Mouse (Mus musculus) G1E (cell line): Measurements from ENCODE around the gene Cmip. TPM values are rescaled to one million over a fixed set of nuclear protein-coding genes. Genes with fewer than 3 reads are reported as not detected.

Source experiments
- ATAC-seq: 2 replicates; pipeline ENCODE4 v1.8.0; 2016; ENCODE audit warnings: mild to moderate bottlenecking; ENCODE audit not compliant: insufficient number of reproducible peaks, poor library complexity, low FRiP score, severe bottlenecking; ENCODE audit errors: extremely low read depth
- DNase-seq: peaks from one replicate; pipeline ENCODE4 v3.0.0; 2012; ENCODE audit warnings: low spot score
- H3K27me3 ChIP-seq: 2 replicates; pipeline ENCODE4 v1.6.1; 2012; ENCODE audit warnings: mild to moderate bottlenecking, low read length, inconsistent platforms; ENCODE audit not compliant: insufficient read depth
- H3K36me3 ChIP-seq: replicated peaks from 2 replicates; pipeline ENCODE3; 2012; ENCODE audit warnings: mild to moderate bottlenecking, inconsistent platforms
- H3K4me1 ChIP-seq: 2 replicates; pipeline ENCODE4 v1.6.1; 2012; ENCODE audit warnings: low read depth, low read length, inconsistent platforms, mixed read lengths; ENCODE audit not compliant: insufficient read depth
- H3K4me3 ChIP-seq: 2 replicates; pipeline ENCODE4 v1.5.1; 2012; ENCODE audit warnings: low read depth, mild to moderate bottlenecking, inconsistent platforms, low read length, moderate library complexity, mixed read lengths
- H3K9me3 ChIP-seq: replicated peaks from 2 replicates; pipeline ENCODE4 v1.6.1; 2012; ENCODE audit warnings: inconsistent platforms
- CTCF ChIP-seq: IDR thresholded peaks from 2 replicates; pipeline ENCODE4 v1.5.1; 2012; ENCODE audit warnings: low read depth, low read length, inconsistent platforms, mixed read lengths
- GATA1 ChIP-seq: IDR thresholded peaks from 2 replicates; pipeline ENCODE4 v1.6.1; 2012; ENCODE audit warnings: borderline replicate concordance, low read length, inconsistent platforms, mixed read lengths
- GATA2 ChIP-seq: IDR thresholded peaks from 2 replicates; pipeline ENCODE4 v1.6.1; 2012; ENCODE audit warnings: low read depth, low read length, inconsistent platforms, borderline replicate concordance
- POLR2AphosphoS5 ChIP-seq: IDR thresholded peaks from 2 replicates; pipeline ENCODE4 v1.6.1; 2012; ENCODE audit warnings: low read depth, low read length, inconsistent platforms; ENCODE audit not compliant: insufficient replicate concordance
- TAL1 ChIP-seq: conservative IDR thresholded peaks from 2 replicates; pipeline ENCODE4 v1.6.1; 2012; ENCODE audit warnings: low read depth, low read length, inconsistent platforms, mixed read lengths
- polyA plus RNA-seq: library from polyadenylated mRNA; stranded (reverse); fragments of >175 nt; gene quantifications from 2 replicates; pipeline ENCODE4 v1.2.3, GENCODE M21; 2012
- total RNA-seq, 2 experiments: library from RNA; stranded (forward) in 1 of 2; stranded (reverse) in 1 of 2; fragments of 200-1000 nt in 1 of 2; fragments of >200 nt in 1 of 2; fragmentation: Nextera tagmentation in 1 of 2; gene quantifications; 2 replicates each; pipeline ENCODE4 v1.2.3; 2014 to 2017

Gene Cmip
- total and polyA plus RNA-seq, 3 experiments, result 5.8 to 88.8 (median 65.3) TPM

- ATAC-seq, result no peak
- TF ChIP-seq GATA2 (no peak), GATA1 (no peak), CTCF (no peak), POLR2AphosphoS5 (no peak), TAL1 (no peak)
- Histone ChIP-seq H3K36me3 (peaks cover 67% of the 10 kb centered on the region), H3K9me3 (no peaks in the 10 kb centered on the region), H3K4me1 (peaks cover 57% of the 10 kb centered on the region), H3K4me3 (no peak overlapping the region), H3K27me3 (no peaks in the 10 kb centered on the region)
- DNase-seq, result no peak
Observed at GRCm38 (mm10) chr8:117265079-117265478, 8.2 kb downstream of the Cmip start.

DNA sequence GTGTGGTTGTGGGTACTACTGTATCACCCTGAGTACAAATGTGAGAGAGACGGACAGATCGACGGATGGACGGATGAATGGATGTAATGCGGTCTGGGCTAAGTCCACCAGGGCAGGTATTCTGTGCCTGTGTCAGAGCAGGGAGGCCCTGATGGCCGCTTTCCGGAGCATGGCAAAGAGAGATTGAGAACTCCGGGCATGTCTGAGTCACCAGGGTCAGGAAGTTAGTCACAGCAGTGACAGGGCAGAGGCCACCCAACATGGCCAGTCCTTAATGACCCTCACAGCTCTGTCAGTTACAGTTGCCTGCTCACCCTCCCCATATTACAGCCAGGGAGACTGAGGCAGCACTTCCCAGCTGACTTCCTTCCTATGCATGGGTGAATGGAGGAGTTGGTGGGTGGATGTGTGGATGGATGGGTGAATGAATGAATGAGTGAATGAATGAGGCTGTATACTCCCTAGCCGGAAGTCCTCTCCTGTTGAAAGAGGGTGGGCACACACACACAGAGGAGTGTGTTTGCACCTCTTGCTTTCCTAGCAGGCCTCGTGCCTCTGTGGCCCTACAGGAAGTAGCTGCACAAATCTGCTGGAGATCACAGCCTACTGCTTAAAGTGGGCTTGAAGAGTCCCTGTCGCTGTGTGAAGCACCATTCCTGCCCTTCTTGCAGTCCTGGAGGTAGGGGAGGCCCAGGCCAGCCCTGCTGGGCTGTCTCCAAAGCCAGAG lies 10.7 kb downstream of the Cmip start:
- DNase-seq (no peak), ATAC-seq (no peak)
- H3K9me3 ChIP-seq, result no peaks in the 10 kb centered on the region
- TF ChIP-seq TAL1, result no peak
- TF ChIP-seq GATA1, result no peak
- no peak for TF ChIP-seq CTCF
- TF ChIP-seq GATA2, result no peak
- TF ChIP-seq POLR2AphosphoS5, result no peak
- peaks cover 70% of the 10 kb centered on the region for H3K36me3 ChIP-seq
- no peaks in the 10 kb centered on the region for H3K27me3 ChIP-seq
- H3K4me1 ChIP-seq, result peaks cover 49% of the 10 kb centered on the region
- no peak overlapping the region; the same call in 1 of the 2 replicates for H3K4me3 ChIP-seq

- H3K36me3 ChIP-seq, result peaks cover 87% of the 10 kb centered on the region
- no peak for TF ChIP-seq GATA1
- no peak for TF ChIP-seq CTCF
- TF ChIP-seq POLR2AphosphoS5, result no peak
- no peak for TF ChIP-seq TAL1
- TF ChIP-seq GATA2, result no peak
- no peaks in the 10 kb centered on the region for H3K27me3 ChIP-seq
- no peak for DNase-seq
- H3K9me3 ChIP-seq, result no peaks in the 10 kb centered on the region
- ATAC-seq, result no peak
- H3K4me1 ChIP-seq, result peaks cover 31% of the 10 kb centered on the region
- no peak overlapping the region for H3K4me3 ChIP-seq
Observed at GRCm38 (mm10) chr8:117278234-117278633, 21.4 kb downstream of the Cmip start.

GRCm38 (mm10) chr8:117278668-117279132 lies 21.8 kb downstream of the Cmip start:
- TF ChIP-seq TAL1 (no peak), GATA2 (no peak), GATA1 (no peak), POLR2AphosphoS5 (no peak), CTCF (no peak)
- no peak for ATAC-seq
- Histone ChIP-seq H3K9me3 (no peaks in the 10 kb centered on the region), H3K36me3 (peaks cover 87% of the 10 kb centered on the region), H3K27me3 (no peaks in the 10 kb centered on the region), H3K4me3 (no peak overlapping the region), H3K4me1 (peaks cover 34% of the 10 kb centered on the region)
- no peak for DNase-seq

DNA sequence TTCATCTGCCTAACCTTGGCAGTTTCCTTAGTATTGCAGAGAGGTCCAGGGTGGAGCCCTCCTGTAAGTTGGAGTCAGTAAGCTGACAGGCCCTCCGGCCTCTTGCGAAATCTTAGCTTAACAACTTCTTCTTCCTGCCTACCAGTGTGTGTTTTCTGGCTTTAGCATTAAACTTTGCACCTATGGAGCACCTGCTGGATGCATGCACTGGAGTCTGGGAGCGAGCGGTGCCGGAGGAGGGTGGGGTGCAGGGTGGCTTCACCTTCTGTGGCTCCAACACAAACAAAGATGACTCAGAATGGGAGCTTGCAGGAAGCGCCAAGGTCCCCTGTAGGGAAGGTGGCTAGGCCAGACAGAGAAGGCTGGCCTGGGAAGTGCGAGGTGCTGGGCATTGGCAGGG lies 23.6 kb downstream of the Cmip start:
- no peak for ATAC-seq
- no peak for DNase-seq

GRCm38 (mm10) chr8:117281676-117282075 lies 24.8 kb downstream of the Cmip start:
- Histone ChIP-seq H3K4me3 (no peak overlapping the region), H3K36me3 (peaks cover 82% of the 10 kb centered on the region), H3K4me1 (peaks cover 36% of the 10 kb centered on the region), H3K9me3 (no peaks in the 10 kb centered on the region), H3K27me3 (no peaks in the 10 kb centered on the region)
- no peak for TF ChIP-seq CTCF
- no peak for TF ChIP-seq TAL1
- no peak for TF ChIP-seq GATA1
- no peak for TF ChIP-seq GATA2
- no peak for TF ChIP-seq POLR2AphosphoS5
- DNase-seq (no peak), ATAC-seq (no peak)

More for the DNA sequence above, 23.6 kb downstream of the Cmip start:
- no peak overlapping the region for H3K4me3 ChIP-seq
- H3K4me1 ChIP-seq, result peaks cover 36% of the 10 kb centered on the region
- TF ChIP-seq GATA2 (no peak), GATA1 (no peak), POLR2AphosphoS5 (no peak), CTCF (no peak), TAL1 (no peak)
- peaks cover 84% of the 10 kb centered on the region for H3K36me3 ChIP-seq
- no peaks in the 10 kb centered on the region for H3K9me3 ChIP-seq
- no peaks in the 10 kb centered on the region for H3K27me3 ChIP-seq
